Mouse (Mus musculus): ENCODE results near the gene Hmcn1. TPM values are rescaled to one million over a fixed set of nuclear protein-coding genes. Genes with fewer than 3 reads are reported as not detected.
A peak's percentile ranks its signal among the peaks of the same experiment; 100 is the strongest.

Hmcn1 gene
- polyA plus RNA-seq, 1 experiment from 2014 or later: not detected

DNA sequence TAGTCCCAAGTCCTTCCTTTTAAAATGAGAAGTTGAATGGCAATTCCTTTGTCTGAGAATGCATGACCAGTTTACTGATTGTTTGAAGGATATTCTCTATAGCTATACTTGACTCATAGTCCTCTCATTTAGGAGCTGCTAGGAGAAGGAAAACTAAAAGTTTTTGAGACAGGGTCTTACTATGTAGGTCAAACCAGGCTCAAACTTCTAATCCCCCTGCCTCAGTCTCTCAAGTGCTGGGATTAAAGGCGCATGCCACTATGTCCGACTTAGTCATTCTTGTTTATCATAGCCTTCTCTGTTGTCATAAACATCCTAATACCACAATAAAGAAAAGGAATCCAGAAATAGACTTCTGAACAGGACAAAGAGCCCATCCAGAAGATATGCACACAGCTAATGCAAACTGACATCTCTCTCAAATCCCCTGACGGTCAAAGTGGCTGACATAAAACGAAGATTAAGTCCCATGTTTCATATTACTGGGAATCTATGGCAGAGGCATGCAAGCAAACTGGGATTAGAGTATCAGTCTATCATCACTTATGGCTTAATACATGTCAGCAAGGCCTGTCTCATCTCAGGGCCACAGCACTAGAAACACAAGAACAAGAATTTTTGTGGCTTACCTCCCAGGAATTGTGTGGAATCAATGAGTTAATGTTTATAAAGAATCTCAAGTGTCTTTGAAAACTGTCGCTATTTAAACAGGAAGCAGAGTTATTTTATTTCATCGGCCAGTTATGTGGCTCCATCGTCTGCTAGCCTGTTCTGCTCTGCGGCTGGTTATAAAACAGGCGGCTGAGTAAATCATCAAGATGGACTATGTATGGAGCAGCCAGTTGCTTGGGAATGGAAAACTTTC lies 188.8 kb downstream of the Hmcn1 start:
- WGBS (ENCODE audit: missing documents): 92% methylated on average over 9 of the region's 9 CpGs
- H3K79me2 ChIP-seq (ENCODE audit: inconsistent target): no peaks in the 10 kb centered on the region
- H3K36me3 ChIP-seq (ENCODE audit: inconsistent target): no peaks in the 10 kb centered on the region
- H3K27ac ChIP-seq: no peak overlapping the region
- H3K4me3 ChIP-seq (ENCODE audit: inconsistent target): no peak overlapping the region

DNA sequence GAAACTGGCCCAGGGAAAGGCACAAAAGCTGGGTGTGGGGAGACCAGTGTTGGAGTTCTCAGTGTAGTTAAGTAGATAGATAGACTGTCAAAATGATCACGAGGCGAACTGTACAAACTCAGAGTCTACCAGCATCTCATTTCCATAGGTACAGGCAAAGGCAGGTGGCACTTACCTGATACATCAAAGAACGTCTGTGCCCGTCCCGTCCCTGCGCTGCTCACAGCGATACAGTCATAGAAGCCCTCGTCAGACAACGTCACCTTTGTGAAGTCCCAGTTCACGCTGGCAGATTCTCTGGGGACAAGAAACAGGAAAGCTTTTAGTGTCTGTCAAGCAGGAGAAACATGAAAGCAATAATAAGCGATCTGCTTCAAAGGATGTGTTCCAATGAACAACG lies 190.6 kb downstream of the Hmcn1 start:
- Histone ChIP-seq H3K36me3 (ENCODE audit: inconsistent target) (no peaks in the 10 kb centered on the region), H3K27ac (no peak overlapping the region), H3K4me3 (ENCODE audit: inconsistent target) (no peak overlapping the region), H3K79me2 (ENCODE audit: inconsistent target) (no peaks in the 10 kb centered on the region)
- WGBS (ENCODE audit: missing documents): 88% methylated on average over 12 of the region's 12 CpGs

DNA sequence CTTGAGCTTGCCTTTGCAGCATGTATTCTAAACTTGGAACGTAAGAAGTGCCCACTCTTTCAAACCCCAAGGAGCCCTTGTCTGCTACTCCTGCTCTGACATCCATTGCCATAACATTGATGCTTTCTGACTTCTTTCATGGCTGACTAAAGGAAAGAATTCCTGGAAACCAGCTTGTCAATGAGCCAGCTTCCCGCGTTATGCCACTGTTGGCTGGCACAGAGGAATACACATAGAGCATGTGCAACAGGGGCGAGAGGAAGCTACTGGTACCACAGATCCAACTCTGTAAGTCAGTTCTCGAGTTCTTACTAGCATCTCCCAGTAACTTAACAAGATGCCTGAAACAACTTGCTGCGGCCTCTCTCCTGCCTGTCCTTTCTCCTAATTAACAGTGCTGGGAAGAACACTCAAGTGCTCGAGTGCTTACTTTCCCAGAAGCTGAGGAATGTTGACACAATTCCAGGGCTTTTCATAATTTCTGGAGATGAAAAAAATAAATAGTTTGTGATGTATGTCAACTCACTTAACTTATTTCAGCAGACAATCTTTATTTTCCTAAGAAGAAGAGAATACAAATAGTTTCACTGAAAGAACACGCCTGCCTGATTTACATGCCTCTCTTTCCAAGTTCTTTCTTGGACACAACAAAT lies 192.5 kb downstream of the Hmcn1 start:
- 90% methylated on average over 8 of the region's 8 CpGs for WGBS (ENCODE audit: missing documents)
- Histone ChIP-seq H3K4me3 (ENCODE audit: inconsistent target) (no peak overlapping the region), H3K27ac (no peak overlapping the region), H3K79me2 (ENCODE audit: inconsistent target) (no peaks in the 10 kb centered on the region), H3K36me3 (ENCODE audit: inconsistent target) (no peaks in the 10 kb centered on the region)

DNA sequence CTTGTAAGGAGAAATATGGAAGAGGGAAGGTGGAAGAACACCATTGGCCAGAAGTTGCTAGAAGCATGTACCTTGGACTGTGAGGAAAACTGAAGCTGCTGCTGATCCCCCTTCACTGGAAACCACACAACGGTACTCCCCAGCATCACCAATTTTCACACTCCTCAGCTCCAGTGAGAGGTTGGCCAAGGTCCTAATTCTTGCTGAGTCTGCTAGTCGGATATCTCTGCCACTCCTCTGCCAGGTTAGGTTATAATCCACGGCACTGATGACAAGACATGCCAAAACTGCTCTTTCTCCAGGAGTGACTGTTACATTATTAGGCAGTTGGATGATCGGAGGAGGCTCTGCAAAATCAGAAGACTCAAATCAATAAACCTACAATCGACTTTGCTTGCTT lies 194.6 kb downstream of the Hmcn1 start:
- 89% methylated on average over 4 of the region's 5 CpGs for WGBS (ENCODE audit: missing documents)
- Histone ChIP-seq H3K4me3 (ENCODE audit: inconsistent target) (no peak overlapping the region), H3K79me2 (ENCODE audit: inconsistent target) (no peaks in the 10 kb centered on the region), H3K27ac (no peak overlapping the region), H3K36me3 (ENCODE audit: inconsistent target) (no peaks in the 10 kb centered on the region)

DNA sequence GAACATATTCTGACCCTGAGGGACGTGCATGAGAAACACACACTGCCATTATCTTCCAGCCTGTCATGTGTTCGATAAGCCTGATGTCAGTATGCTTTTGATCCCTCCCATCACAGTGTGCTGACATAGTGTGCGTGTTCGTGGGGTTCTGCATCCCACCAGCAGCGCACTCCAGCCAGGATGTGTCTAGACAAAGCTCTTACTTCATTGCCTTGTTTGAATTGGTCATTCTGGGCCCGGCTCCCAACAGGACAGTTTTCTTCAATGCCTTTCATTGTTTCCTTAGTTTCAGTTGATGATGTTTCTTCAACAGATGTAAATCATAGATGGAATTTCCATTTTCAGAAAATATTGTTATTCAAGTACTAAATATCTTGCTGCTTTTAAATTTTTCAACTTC lies 206.5 kb downstream of the Hmcn1 start:
- Histone ChIP-seq H3K27ac (no peak overlapping the region), H3K79me2 (ENCODE audit: inconsistent target) (no peaks in the 10 kb centered on the region), H3K4me3 (ENCODE audit: inconsistent target) (no peak overlapping the region), H3K36me3 (ENCODE audit: inconsistent target) (no peaks in the 10 kb centered on the region)
- WGBS (ENCODE audit: missing documents): 98% methylated on average over 6 of the region's 6 CpGs

DNA sequence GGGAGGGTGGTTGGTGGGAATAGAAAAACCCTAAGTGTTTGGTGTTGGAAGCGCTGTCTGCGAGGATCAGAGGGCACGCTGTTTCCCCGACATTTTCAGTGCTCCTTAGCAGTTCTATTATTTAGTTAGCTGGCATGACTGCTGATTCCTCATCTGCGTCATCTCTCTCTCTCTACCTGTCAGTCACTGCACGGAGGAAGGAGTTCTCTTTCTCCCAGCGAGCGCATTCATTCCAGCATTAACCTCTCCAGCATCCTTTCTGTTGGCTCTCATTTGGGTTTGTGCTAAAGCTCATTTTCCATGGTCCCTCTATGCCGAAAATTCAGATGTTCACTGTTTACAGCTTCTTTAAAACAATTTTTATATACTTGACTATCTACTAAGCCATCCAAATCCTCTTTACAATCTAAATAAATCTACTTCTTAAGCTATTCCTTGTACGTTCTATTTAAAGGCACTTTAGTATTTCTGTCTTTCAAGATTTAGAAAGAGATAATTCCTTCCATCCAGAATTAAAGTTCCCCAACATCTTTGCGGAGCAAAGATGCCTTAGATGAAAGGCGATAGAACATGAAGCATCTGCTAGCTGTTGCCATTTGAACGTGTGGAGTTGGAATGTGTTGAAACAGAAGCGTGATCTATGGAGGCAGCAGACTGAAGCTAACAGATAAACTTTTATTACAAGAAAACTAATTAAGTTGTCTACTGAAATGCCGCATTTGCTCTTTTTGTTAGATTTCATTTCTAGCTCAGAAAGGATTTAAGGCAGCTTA lies 210.0 kb downstream of the Hmcn1 start:
- no peak overlapping the region for H3K27ac ChIP-seq
- H3K79me2 ChIP-seq (ENCODE audit: inconsistent target): no peaks in the 10 kb centered on the region
- no peaks in the 10 kb centered on the region for H3K36me3 ChIP-seq (ENCODE audit: inconsistent target)
- 94% methylated on average over 15 of the region's 15 CpGs for WGBS (ENCODE audit: missing documents)
- H3K4me3 ChIP-seq (ENCODE audit: inconsistent target): no peak overlapping the region

DNA sequence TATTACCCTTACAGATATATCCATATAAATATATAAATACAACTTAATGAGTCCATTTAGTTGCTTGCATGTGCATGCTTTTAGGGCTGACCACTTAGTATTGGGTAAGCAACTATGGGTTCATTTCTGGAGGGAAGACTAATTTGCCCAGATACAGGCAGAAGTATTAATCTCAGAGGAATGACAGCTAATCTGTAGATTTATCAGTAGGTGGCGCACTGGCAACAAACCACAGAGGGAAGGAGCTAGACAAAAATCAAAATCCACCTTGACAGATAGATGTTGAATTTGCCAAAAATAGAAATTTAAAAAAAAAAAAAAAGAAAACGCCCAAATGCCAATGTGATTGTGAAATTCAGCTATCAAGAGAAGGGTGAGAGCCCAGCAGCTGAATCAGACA lies 213.3 kb downstream of the Hmcn1 start:
- Histone ChIP-seq H3K36me3 (ENCODE audit: inconsistent target) (no peaks in the 10 kb centered on the region), H3K79me2 (ENCODE audit: inconsistent target) (no peaks in the 10 kb centered on the region), H3K4me3 (ENCODE audit: inconsistent target) (no peak overlapping the region), H3K27ac (no peak overlapping the region)
- WGBS (ENCODE audit: missing documents): 5% methylated on average over 2 of the region's 2 CpGs

DNA sequence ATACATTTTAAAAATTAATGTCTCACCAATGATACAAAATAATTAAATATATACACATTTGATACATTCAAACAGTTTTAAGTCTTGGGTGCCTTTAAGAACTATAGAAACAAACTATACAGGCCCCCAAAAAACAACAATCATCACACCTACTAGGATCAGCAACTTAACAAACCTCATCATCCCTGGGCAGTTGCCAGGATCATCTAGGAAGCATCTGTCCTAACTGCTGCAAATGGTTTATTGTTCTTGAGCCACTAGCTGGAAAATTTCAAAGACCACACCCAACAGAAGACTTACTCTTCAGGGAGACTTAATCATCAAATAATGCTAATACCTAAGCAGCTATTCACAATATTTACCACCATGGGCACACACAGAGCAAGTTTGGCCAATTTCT lies 216.5 kb downstream of the Hmcn1 start:
- Histone ChIP-seq H3K79me2 (ENCODE audit: inconsistent target) (no peaks in the 10 kb centered on the region), H3K36me3 (ENCODE audit: inconsistent target) (no peaks in the 10 kb centered on the region), H3K4me3 (ENCODE audit: inconsistent target) (no peak overlapping the region), H3K27ac (no peak overlapping the region)

DNA sequence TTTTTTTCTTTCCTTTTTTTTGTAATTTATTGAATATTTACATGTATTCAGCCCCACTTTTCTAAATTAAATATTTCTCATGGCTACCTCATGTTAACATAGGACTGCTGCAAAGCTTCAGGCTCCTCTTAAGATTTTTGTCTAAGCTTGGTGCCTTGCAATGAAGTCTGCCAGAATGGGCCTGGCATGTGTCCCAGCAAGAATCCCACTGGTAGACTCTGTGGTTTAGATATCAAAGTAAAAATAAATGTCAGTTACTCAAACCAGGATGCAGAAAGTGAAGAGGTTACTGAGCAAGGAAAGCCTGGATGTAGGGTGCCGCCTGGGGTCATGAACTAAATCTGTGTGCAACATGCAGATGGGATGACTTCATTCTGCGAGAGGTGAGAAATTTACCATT lies 217.5 kb downstream of the Hmcn1 start:
- H3K79me2 ChIP-seq (ENCODE audit: inconsistent target): no peaks in the 10 kb centered on the region
- WGBS (ENCODE audit: missing documents): 81% methylated on average over 2 of the region's 2 CpGs
- no peak overlapping the region for H3K27ac ChIP-seq
- H3K4me3 ChIP-seq (ENCODE audit: inconsistent target): no peak overlapping the region
- H3K36me3 ChIP-seq (ENCODE audit: inconsistent target): no peaks in the 10 kb centered on the region

DNA sequence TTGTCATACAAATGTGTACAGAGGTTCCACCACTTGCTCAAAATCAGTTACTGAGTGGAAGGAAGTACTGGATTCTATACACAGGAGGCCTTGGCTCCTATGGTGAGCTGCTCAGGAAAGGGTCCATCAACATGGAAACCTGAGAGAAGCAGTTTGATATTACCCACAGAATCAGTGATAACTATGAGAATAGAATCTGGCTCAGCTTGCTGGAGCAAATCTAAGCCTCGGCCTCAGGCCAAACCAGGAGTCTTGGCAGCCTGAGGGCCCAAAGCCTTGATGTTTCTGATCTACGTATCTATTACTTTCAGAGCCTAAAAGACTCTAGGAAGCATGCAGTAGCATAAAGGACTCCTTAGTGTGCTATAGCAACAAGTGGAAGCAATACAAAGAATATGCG lies 220.3 kb downstream of the Hmcn1 start:
- Histone ChIP-seq H3K36me3 (ENCODE audit: inconsistent target) (no peaks in the 10 kb centered on the region), H3K4me3 (ENCODE audit: inconsistent target) (no peak overlapping the region), H3K27ac (no peak overlapping the region), H3K79me2 (ENCODE audit: inconsistent target) (no peaks in the 10 kb centered on the region)
- WGBS (ENCODE audit: missing documents): 100% methylated on average over 3 of the region's 3 CpGs

DNA sequence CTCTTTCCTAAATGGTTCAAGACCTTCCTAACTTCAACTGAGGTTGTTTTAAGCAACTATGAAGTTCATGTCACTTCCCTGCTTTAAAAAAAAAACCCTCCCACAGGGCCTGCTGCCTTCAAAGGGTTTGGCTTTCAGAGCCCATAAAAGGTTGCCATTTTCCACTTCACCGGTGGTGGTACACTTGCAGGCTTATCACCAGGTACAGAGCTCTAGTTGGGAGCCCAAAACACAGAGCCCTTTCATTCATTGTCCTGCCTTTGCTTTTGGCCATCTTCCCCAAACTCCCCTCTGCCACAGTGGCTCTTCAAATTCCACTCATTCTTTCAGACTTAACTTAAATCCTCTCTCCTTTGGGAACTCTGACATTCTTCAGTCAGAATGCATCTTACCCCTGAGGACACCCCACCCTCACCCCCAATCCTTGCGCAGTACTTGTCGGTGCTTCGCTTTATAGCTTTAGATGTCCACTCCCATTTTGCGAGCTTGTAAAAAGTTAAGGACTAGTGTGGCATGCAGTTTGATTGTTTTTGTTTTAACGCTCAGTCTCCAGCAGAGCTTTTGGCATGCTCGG lies 222.2 kb downstream of the Hmcn1 start:
- Histone ChIP-seq H3K79me2 (ENCODE audit: inconsistent target) (no peaks in the 10 kb centered on the region), H3K4me3 (ENCODE audit: inconsistent target) (no peak overlapping the region), H3K27ac (no peak overlapping the region), H3K36me3 (ENCODE audit: inconsistent target) (no peaks in the 10 kb centered on the region)
- WGBS (ENCODE audit: missing documents): 89% methylated on average over 7 of the region's 7 CpGs

DNA sequence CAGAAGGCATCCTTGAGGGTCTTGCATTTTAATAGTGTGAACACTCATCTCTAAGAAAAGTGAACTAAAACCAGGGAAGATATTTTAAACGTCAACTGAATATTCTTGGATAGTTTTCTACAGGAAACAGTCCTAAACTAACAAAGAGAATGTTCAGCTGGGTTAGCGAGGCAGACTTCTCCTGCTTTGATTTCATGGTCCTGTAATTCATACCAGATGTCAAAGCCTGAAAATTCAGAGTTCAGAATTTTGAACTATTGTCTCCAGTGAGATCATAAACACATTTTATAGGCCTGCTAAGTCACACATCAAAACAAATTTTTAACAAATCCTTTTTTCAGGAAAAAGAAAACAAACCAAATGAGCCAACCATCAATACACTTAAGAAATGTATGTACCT lies 223.4 kb downstream of the Hmcn1 start:
- Histone ChIP-seq H3K27ac (no peak overlapping the region), H3K79me2 (ENCODE audit: inconsistent target) (no peaks in the 10 kb centered on the region), H3K4me3 (ENCODE audit: inconsistent target) (no peak overlapping the region), H3K36me3 (ENCODE audit: inconsistent target) (no peaks in the 10 kb centered on the region)
- 87% methylated on average over 2 of the region's 2 CpGs for WGBS (ENCODE audit: missing documents)

DNA sequence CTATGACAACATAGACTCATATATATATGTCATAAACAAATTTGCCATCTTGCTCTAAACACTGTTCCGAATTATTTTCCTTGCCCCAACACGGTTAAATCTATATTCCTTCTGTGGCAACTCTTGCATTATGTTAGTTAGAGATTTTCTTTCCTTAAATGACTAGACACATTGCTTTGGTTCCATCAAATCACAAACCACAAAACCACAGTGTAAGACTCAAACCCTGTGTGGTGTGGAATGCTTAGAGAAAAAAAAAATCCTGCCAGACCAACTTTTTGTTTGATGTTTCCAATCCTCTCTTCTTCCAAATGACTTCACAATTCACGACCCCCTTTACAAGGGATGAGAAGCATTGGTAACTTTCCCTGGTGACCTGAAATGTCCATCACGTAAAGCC lies 231.6 kb downstream of the Hmcn1 start:
- no peaks in the 10 kb centered on the region for H3K36me3 ChIP-seq (ENCODE audit: inconsistent target)
- 53% methylated on average over 4 of the region's 4 CpGs for WGBS (ENCODE audit: missing documents)
- no peak overlapping the region for H3K27ac ChIP-seq
- H3K4me3 ChIP-seq (ENCODE audit: inconsistent target): no peak overlapping the region
- no peaks in the 10 kb centered on the region for H3K79me2 ChIP-seq (ENCODE audit: inconsistent target)

DNA sequence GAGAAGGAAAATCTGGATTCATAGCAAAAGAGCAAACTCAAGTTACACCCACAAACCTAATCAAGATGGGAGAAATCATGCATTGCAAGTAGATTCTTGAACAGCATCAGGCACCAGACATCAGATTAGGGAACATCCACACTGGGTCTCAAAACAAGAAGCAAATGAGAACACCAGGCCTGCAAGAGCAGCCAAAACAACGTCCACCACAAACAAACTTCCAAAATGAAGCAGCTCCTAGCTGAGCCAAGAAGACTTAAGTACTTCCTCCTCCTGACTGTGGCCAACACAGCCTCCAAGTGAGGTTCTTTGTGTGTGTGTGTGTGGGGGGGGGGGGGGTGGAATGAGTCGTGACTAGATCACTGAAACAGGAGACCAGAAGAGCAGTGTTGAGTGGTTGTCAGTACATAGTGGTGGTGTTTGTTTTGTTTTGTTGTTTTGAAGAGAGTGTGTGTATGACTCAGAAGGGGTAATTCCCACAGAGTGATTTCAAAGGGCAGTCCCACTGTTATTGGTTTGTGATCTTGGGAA lies 232.4 kb downstream of the Hmcn1 start:
- Histone ChIP-seq H3K36me3 (ENCODE audit: inconsistent target) (no peaks in the 10 kb centered on the region), H3K4me3 (ENCODE audit: inconsistent target) (no peak overlapping the region), H3K27ac (0 out of 2 replicates have a peak overlapping the region, but pooled peaks have one; percentile 14), H3K79me2 (ENCODE audit: inconsistent target) (no peaks in the 10 kb centered on the region)
- 21% methylated on average over 2 of the region's 2 CpGs for whole genome bisulfite sequencing (ENCODE audit: missing documents)
